21 mouse cellular contexts compared by ENCODE assay signal in genomic region chr16:33746074-33746676, GRCm38 (mm10). TPM values are rescaled to one million over a fixed set of nuclear protein-coding genes. Genes with fewer than 3 reads are reported as not detected.
DNase-seq lines count a peak whose midpoint lies in the region; ATAC-seq lines count a peak whose summit lies in the region.
"Had no signal": no experiment of that assay in that cellular context is flagged by ENCODE, and none has a peak within 500 bp of the region (broad histone marks: within the 10 kb centered on the region; RNA-seq: fewer than 3 reads in every experiment).

No protein-coding gene starts in this region.

- H3K36me3 ChIP-seq in heart, embryonic 10.5 days: peaks cover 62% of the 10 kb centered on the region

- no peaks in the 10 kb centered on the region for H3K9me3 ChIP-seq in heart, embryonic 10.5 days
- H3K9me3 ChIP-seq: forebrain, embryonic 10.5 days; limb, embryonic 10.5 days; megakaryocyte, embryonic 14.5 days; neural tube, embryonic 13.5 days had no signal

- H3K4me3 ChIP-seq in heart, embryonic 10.5 days: no peak overlapping the region
- H3K4me3 ChIP-seq: forebrain, embryonic 10.5 days; limb, embryonic 10.5 days; megakaryocyte, embryonic 14.5 days; neural tube, embryonic 13.5 days had no signal

- no peak overlapping the region for H3K27ac ChIP-seq in heart, embryonic 10.5 days
- H3K27ac ChIP-seq: forebrain, embryonic 10.5 days; limb, embryonic 10.5 days; neural tube, embryonic 13.5 days had no signal

- WGBS in heart, embryonic 10.5 days: 85% methylated on average over 10 of the region's 10 CpGs

- H3K27me3 ChIP-seq in heart, embryonic 10.5 days (ENCODE audit: insufficient read depth, poor library complexity, severe bottlenecking): no peaks in the 10 kb centered on the region
- H3K27me3 ChIP-seq: neural tube, embryonic 13.5 days had no signal

- intact Hi-C loops in left cerebral cortex, postnatal 14 days (cut with DNase I): no loop called here
- intact Hi-C loops in gastrocnemius, postnatal 14 days (cut with DNase I; ENCODE audit: low total_unique reads): no loop called here

- peaks cover 13% of the 10 kb centered on the region for H3K4me1 ChIP-seq in heart, embryonic 10.5 days

- DNase-seq in left cerebral cortex, postnatal 14 days (ENCODE audit: low spot score in 2 of 2): peak; percentile 46 to 58
- DNase-seq in left cerebral cortex, adult 9 months (ENCODE audit: low spot score in 2 of 2): no peak
- peak; percentile 79 to 84 for DNase-seq in cerebellum, adult 18-20 months
- peak; percentile 81 to 89 for DNase-seq in cerebellum, postnatal 25 days
- DNase-seq in gastrocnemius, postnatal 14 days: no peak
- DNase-seq in heart, embryonic 10.5 days (ENCODE audit: low spot score): no peak
- DNase-seq: embryo, embryonic 11 days; kidney, postnatal 36 days; layer of hippocampus, adult 9-11 months; lung, postnatal 14 days; midbrain, embryonic 14.5 days; right cerebral cortex, postnatal 14 days; thymus, postnatal 25 days had no signal

- ATAC-seq in cerebellum, adult (ENCODE audit: insufficient number of reproducible peaks, low FRiP score, low TSS enrichment): peak; percentile 53; the same call in 1 of the 2 replicates
- ATAC-seq: inflammation-experienced regulatory T-cells, adult 6 months had no signal

RNA-seq across cellular contexts. Expression of gene Muc13, which starts 47.7 kb away (rescaled TPM):
- total RNA-seq in left cerebral cortex, postnatal 14 days (2021): not detected
- not detected for total RNA-seq in gastrocnemius, postnatal 14 days (2021)
- 0.36 and 1.7 TPM in 2 replicates for polyA plus RNA-seq in heart, embryonic 10.5 days (2016; fragmentation: Nextera tagmentation; extraction: Ambion mirVana)
- total RNA-seq: adrenal gland, adult 18-20 months had no signal
- polyA plus RNA-seq: heart, postnatal 0 days; midbrain, embryonic 14.5 days; neural tube, embryonic 13.5 days had no signal

Comparison
In these comparisons a context has a peak if more than half of its experiments do, and no peak if none do; other contexts are left out.
1. DNase-seq: peak in left cerebral cortex, postnatal 14 days (2 of 2), cerebellum, adult 18-20 months (2 of 2) and cerebellum, postnatal 25 days (2 of 2); none in left cerebral cortex, adult 9 months (0 of 2), gastrocnemius, postnatal 14 days (single experiment) and heart, embryonic 10.5 days (single experiment).